Mouse (Mus musculus): ENCODE results near the gene Pibf1. TPM values are rescaled to one million over a fixed set of nuclear protein-coding genes. Genes with fewer than 3 reads are reported as not detected.

Pibf1 gene
- polyA plus RNA-seq, 1 experiment, result 1.4 TPM

DNA sequence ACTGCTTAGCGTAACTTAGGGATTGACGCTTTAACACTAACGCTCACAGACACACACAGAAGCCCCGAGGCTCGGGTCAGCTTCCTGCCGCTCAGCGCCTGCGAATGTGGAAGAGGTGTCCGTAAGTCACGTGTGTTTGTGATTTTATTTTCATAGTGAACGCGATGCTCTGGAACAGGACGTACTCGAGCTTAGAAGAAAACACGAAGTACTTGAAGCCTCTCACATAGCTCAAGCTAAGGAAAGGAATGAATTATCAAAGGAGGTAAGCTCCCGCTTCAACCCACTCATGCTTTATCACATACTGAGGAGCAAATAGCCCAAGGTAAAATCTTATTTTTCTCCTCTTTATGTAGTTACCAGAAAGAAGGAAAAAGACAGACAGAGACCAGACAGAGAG is 37.1 kb downstream of the Pibf1 start:
- no peaks in the 10 kb centered on the region for H3K4me1 ChIP-seq (ENCODE audit: control insufficient read depth, insufficient read depth, insufficient read length)
- no peak overlapping the region for H3K4me3 ChIP-seq (ENCODE audit: extremely low read depth, insufficient read depth, insufficient read length)
- TF ChIP-seq POLR2A (IDR thresholded peaks at IDR 0.05; ENCODE audit: low read depth, low read length) (no peak), CTCF (IDR thresholded peaks at IDR 0.05; ENCODE audit: extremely low read depth, insufficient read depth, insufficient read length, insufficient replicate concordance) (no peak)
- no peak overlapping the region for H3K27ac ChIP-seq (ENCODE audit: insufficient read depth, low read length)
- H3K36me3 ChIP-seq (ENCODE audit: control insufficient read depth, insufficient read depth, low read length), result peaks cover 16% of the 10 kb centered on the region
- 95% methylated on average over 16 of the region's 16 CpGs for WGBS
- no peaks in the 10 kb centered on the region for H3K27me3 ChIP-seq (ENCODE audit: control insufficient read depth, insufficient read depth, low read length)
- no peak for DNase-seq (ENCODE audit: low read depth in 1 of 2, low spot score in 2 of 2)

DNA sequence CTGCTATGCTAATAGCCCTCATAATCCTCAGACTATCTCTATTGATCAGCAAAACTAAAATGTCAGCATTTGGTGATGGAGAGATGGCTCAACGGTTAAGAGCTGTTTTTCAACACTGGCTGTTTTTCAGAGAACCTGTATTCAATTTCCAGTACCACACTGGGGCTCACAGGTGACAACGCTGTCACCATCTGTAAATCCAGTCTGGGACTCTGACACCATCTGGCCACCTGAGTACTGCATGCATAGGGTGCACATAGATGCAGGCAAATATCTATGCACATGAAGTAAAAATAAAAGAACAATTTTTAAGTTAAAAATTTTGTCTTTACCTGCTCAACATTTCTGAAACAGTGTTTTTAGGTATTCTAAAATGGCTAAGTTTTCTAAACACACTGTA is 40.8 kb downstream of the Pibf1 start:
- 96% methylated on average over 2 of the region's 2 CpGs for WGBS
- Histone ChIP-seq H3K4me1 (ENCODE audit: control insufficient read depth, insufficient read depth, insufficient read length) (no peaks in the 10 kb centered on the region), H3K4me3 (ENCODE audit: extremely low read depth, insufficient read depth, insufficient read length) (no peak overlapping the region), H3K27ac (ENCODE audit: insufficient read depth, low read length) (no peak overlapping the region), H3K27me3 (ENCODE audit: control insufficient read depth, insufficient read depth, low read length) (no peaks in the 10 kb centered on the region), H3K36me3 (ENCODE audit: control insufficient read depth, insufficient read depth, low read length) (peaks cover 15% of the 10 kb centered on the region)
- TF ChIP-seq CTCF (IDR thresholded peaks at IDR 0.05; ENCODE audit: extremely low read depth, insufficient read depth, insufficient read length, insufficient replicate concordance) (no peak), POLR2A (IDR thresholded peaks at IDR 0.05; ENCODE audit: low read depth, low read length) (no peak)
- no peak for DNase-seq (ENCODE audit: low read depth in 1 of 2, low spot score in 2 of 2)

DNA sequence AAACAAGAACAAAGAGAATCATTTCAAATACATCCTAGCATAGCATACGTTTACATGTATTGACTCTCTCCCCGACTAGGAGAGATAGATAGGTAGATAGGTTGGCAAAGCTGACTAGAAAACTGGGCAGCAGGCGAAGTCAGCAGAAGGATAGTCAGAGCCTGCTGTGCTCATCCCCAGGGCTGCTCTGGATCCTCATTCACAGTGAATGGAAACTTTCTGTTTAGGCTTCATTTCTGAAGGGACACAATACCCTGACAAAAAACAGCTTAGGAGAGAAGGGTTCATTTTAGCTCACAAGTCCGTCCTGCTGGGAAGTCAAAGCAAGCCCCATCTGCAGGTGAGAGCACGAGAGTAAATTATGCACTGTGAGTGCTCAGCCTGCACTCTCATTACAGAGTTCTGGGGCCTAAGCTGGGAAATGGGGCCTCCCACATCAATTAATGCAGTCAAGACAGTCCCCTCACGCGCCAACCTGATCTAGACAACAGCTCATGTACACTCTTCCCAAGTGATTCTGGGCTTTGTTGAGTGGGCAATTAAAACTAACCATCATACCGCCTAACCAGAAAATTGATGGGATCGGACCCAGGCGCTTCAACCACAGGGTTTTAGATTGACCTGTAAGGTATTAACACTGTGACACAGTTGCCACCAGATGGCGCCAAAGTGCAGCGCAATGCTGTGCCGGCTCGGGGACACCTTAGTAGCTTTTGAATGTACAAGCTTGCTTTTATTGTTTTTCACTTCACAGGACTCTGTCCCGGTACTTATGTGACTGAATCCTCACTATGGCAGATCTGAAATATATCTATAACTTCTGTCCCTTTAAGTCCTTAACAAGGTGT is 42.8 kb downstream of the Pibf1 start:
- Histone ChIP-seq H3K4me3 (ENCODE audit: extremely low read depth, insufficient read depth, insufficient read length) (no peak overlapping the region), H3K4me1 (ENCODE audit: control insufficient read depth, insufficient read depth, insufficient read length) (no peaks in the 10 kb centered on the region), H3K27me3 (ENCODE audit: control insufficient read depth, insufficient read depth, low read length) (no peaks in the 10 kb centered on the region), H3K36me3 (ENCODE audit: control insufficient read depth, insufficient read depth, low read length) (peaks cover 4% of the 10 kb centered on the region), H3K27ac (ENCODE audit: insufficient read depth, low read length) (no peak overlapping the region)
- DNase-seq (ENCODE audit: low read depth in 1 of 2, low spot score in 2 of 2), result peak; percentile 34 to 71
- TF ChIP-seq POLR2A (IDR thresholded peaks at IDR 0.05; ENCODE audit: low read depth, low read length) (no peak), CTCF (IDR thresholded peaks at IDR 0.05; ENCODE audit: extremely low read depth, insufficient read depth, insufficient read length, insufficient replicate concordance) (peak; percentile 96)
- WGBS, result 52% methylated on average over 15 of the region's 15 CpGs

DNA sequence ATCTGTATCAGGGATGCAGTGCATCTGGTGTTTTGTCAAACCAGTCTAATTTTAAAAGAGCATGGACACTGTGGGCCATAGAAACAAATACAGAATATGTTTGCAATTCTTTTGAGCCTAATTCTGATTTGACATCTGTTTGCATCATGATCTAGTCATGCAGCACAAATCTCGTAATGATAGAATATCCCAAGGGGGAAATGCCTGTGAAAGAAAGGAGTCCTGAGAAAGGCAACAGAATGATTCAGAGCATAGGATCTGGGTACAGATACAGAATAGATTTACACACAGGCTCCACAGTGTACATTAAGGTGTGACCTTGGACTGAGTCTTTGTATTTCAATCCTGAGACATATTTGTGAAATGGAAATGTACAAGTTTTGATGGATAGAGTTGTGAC is 47.6 kb downstream of the Pibf1 start:
- TF ChIP-seq POLR2A (IDR thresholded peaks at IDR 0.05; ENCODE audit: low read depth, low read length), result no peak
- DNase-seq (ENCODE audit: low read depth in 1 of 2, low spot score in 2 of 2), result no peak
- Histone ChIP-seq H3K36me3 (ENCODE audit: control insufficient read depth, insufficient read depth, low read length) (peaks cover 8% of the 10 kb centered on the region; the same call in 1 of the 2 replicates), H3K27me3 (ENCODE audit: control insufficient read depth, insufficient read depth, low read length) (no peaks in the 10 kb centered on the region), H3K4me1 (ENCODE audit: control insufficient read depth, insufficient read depth, insufficient read length) (no peaks in the 10 kb centered on the region), H3K27ac (ENCODE audit: insufficient read depth, low read length) (no peak overlapping the region), H3K4me3 (ENCODE audit: extremely low read depth, insufficient read depth, insufficient read length) (no peak overlapping the region)
- 91% methylated on average over 1 of the region's 1 CpGs for WGBS

DNA sequence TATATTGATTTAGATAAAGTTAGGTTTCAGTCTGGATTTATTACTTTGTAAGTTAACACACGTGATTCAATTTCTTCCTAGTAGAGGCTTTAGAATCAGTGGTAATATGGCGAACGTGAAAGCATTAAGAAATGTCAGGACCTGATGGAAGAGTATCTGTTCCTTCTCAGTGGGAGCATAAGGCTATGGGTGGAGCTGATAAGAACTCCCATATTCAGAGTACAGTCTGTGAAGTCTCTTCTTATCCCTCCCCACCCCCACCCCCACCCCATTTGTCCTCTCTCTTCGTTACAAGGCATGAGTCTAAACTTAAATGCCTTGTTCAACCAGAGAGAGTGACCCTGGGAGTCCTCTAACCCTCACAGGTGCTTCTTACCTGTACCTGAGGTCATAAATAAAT is 53.5 kb downstream of the Pibf1 start:
- no peaks in the 10 kb centered on the region for H3K4me1 ChIP-seq (ENCODE audit: control insufficient read depth, insufficient read depth, insufficient read length)
- DNase-seq (ENCODE audit: low read depth in 1 of 2, low spot score in 2 of 2), result no peak
- WGBS, result 90% methylated on average over 4 of the region's 4 CpGs
- TF ChIP-seq POLR2A (IDR thresholded peaks at IDR 0.05; ENCODE audit: low read depth, low read length), result no peak
- TF ChIP-seq CTCF (IDR thresholded peaks at IDR 0.05; ENCODE audit: extremely low read depth, insufficient read depth, insufficient read length, insufficient replicate concordance), result no peak
- no peaks in the 10 kb centered on the region for H3K27me3 ChIP-seq (ENCODE audit: control insufficient read depth, insufficient read depth, low read length)
- no peak overlapping the region for H3K27ac ChIP-seq (ENCODE audit: insufficient read depth, low read length)
- peaks cover 12% of the 10 kb centered on the region for H3K36me3 ChIP-seq (ENCODE audit: control insufficient read depth, insufficient read depth, low read length)
- H3K4me3 ChIP-seq (ENCODE audit: extremely low read depth, insufficient read depth, insufficient read length), result no peak overlapping the region

DNA sequence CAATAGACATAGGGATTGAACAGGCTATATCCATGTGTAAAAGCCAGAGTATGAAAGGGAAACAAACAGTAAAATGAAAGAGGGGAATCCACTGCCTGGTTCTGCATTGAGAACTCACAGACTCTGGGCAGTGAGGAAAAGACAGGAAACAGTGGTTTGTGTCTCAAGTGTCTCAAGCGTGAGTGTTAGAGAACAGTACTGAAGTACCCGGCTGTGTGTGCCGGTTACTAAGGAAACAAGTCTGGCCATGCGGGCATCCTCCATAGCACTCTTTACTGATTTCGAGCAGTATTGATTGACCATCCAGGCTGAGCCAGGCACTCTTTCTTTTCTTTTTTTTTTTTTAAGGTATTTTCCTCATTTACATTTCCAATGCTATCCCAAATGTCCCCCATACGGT is 60.7 kb downstream of the Pibf1 start:
- no peak overlapping the region for H3K4me3 ChIP-seq (ENCODE audit: extremely low read depth, insufficient read depth, insufficient read length)
- TF ChIP-seq CTCF (IDR thresholded peaks at IDR 0.05; ENCODE audit: extremely low read depth, insufficient read depth, insufficient read length, insufficient replicate concordance) (no peak), POLR2A (IDR thresholded peaks at IDR 0.05; ENCODE audit: low read depth, low read length) (no peak)
- H3K4me1 ChIP-seq (ENCODE audit: control insufficient read depth, insufficient read depth, insufficient read length), result no peaks in the 10 kb centered on the region
- no peak overlapping the region for H3K27ac ChIP-seq (ENCODE audit: insufficient read depth, low read length)
- no peak for DNase-seq (ENCODE audit: low read depth in 1 of 2, low spot score in 2 of 2)
- WGBS, result 54% methylated on average over 6 of the region's 6 CpGs
- H3K36me3 ChIP-seq (ENCODE audit: control insufficient read depth, insufficient read depth, low read length), result peaks cover 1% of the 10 kb centered on the region
- no peaks in the 10 kb centered on the region for H3K27me3 ChIP-seq (ENCODE audit: control insufficient read depth, insufficient read depth, low read length)

DNA sequence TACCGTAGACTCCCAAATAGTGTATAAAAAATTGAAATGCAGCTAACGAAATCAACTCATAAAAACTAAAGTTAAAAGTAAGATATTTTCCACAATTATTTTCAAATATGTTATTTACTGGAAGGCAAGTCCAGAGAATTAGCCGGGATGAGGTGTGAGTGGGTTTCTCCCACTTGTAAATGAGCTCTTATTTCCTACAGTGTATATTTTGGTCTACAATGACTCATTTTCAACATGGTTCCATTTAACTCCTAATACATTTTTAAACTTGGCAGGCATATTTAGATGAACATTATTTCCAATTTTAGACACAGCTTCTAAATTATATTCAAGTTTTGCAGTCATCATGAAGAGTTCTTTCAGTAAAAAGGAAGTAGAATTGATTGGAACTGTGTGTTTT is 63.8 kb downstream of the Pibf1 start:
- H3K4me3 ChIP-seq (ENCODE audit: extremely low read depth, insufficient read depth, insufficient read length), result no peak overlapping the region
- no peak for TF ChIP-seq POLR2A (IDR thresholded peaks at IDR 0.05; ENCODE audit: low read depth, low read length)
- TF ChIP-seq CTCF (IDR thresholded peaks at IDR 0.05; ENCODE audit: extremely low read depth, insufficient read depth, insufficient read length, insufficient replicate concordance), result no peak
- H3K27ac ChIP-seq (ENCODE audit: insufficient read depth, low read length), result no peak overlapping the region
- no peaks in the 10 kb centered on the region for H3K27me3 ChIP-seq (ENCODE audit: control insufficient read depth, insufficient read depth, low read length)
- 91% methylated on average over 3 of the region's 3 CpGs for WGBS
- no peaks in the 10 kb centered on the region for H3K4me1 ChIP-seq (ENCODE audit: control insufficient read depth, insufficient read depth, insufficient read length)
- no peak for DNase-seq (ENCODE audit: low read depth in 1 of 2, low spot score in 2 of 2)
- peaks cover 1% of the 10 kb centered on the region; the same call in 1 of the 2 replicates for H3K36me3 ChIP-seq (ENCODE audit: control insufficient read depth, insufficient read depth, low read length)
